In the genomic region with DNA sequence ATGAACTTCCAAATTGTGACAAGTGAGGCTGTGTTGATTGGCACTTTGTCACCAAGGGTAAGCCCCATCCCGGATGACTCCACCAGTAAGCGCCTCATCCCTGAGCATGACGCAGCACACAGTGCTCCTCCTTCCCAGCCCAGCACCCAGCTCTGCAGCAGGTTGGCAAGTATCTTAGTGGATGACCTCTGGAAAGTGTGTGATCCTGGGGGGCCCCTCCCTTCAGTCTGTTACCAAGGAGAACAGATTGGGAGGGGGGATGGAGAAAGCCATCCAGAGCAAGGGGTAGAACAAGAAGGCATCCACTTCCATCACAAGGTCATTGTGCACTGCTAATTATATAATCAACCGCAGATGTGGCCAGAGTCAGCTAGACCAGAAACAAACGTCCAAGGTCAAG, we compare ENCODE assay signal across 25 mouse cellular contexts. TPM values are rescaled to one million over a fixed set of nuclear protein-coding genes. Genes with fewer than 3 reads are reported as not detected.
"Had no signal": no experiment of that assay in that cellular context is flagged by ENCODE, and none has a peak within 500 bp of the region (broad histone marks: within the 10 kb centered on the region; RNA-seq: fewer than 3 reads in every experiment).

No protein-coding gene starts in this region.

- H3K4me1 ChIP-seq: heart, embryonic 13.5 days; heart, embryonic 15.5 days; hindbrain, embryonic 13.5 days; hindbrain, embryonic 15.5 days; intestine, embryonic 15.5 days; kidney, embryonic 15.5 days; limb, embryonic 13.5 days; limb, embryonic 15.5 days had no signal

- H3K27ac ChIP-seq: heart, embryonic 13.5 days; heart, embryonic 15.5 days; hindbrain, embryonic 13.5 days; hindbrain, embryonic 15.5 days; hindbrain, postnatal 0 days; intestine, embryonic 15.5 days; kidney, embryonic 15.5 days; kidney, postnatal 0 days; limb, embryonic 13.5 days; limb, embryonic 15.5 days had no signal

- ATAC-seq: hindbrain, postnatal 0 days; intestine, embryonic 15.5 days had no signal

- H3K27me3 ChIP-seq: heart, embryonic 15.5 days; hindbrain, embryonic 13.5 days; hindbrain, embryonic 15.5 days; kidney, embryonic 15.5 days; limb, embryonic 15.5 days had no signal

- H3K4me3 ChIP-seq: heart, embryonic 13.5 days; heart, embryonic 15.5 days; hindbrain, embryonic 13.5 days; hindbrain, embryonic 15.5 days; intestine, embryonic 15.5 days; kidney, embryonic 15.5 days; limb, embryonic 13.5 days; limb, embryonic 15.5 days had no signal

- DNase-seq: gastrocnemius, postnatal 14 days; gastrocnemius, postnatal 36 days; heart, adult 18-20 months; heart, postnatal 14 days; heart, postnatal 36 days; kidney, adult 11 months; kidney, adult 2 months; kidney, adult 9 months; kidney, postnatal 14 days; kidney, postnatal 36 days; layer of hippocampus, adult 9-11 months; layer of hippocampus, postnatal 36 days; left cerebral cortex, postnatal 4 days had no signal

- H3K9me3 ChIP-seq: heart, embryonic 13.5 days; heart, embryonic 15.5 days; hindbrain, embryonic 13.5 days; hindbrain, embryonic 15.5 days; intestine, embryonic 15.5 days; kidney, embryonic 15.5 days; limb, embryonic 13.5 days; limb, embryonic 15.5 days had no signal

- H3K36me3 ChIP-seq: heart, embryonic 13.5 days; heart, embryonic 15.5 days; hindbrain, embryonic 13.5 days; hindbrain, embryonic 15.5 days; intestine, embryonic 15.5 days; kidney, embryonic 15.5 days; limb, embryonic 13.5 days; limb, embryonic 15.5 days had no signal

RNA-seq across cellular contexts. Expression of a gene that starts 9.5 kb away (rescaled TPM):
- total RNA-seq: hematopoietic stem cell, adult 5-6 weeks; liver, adult 2 months had no signal
- polyA plus RNA-seq: liver, adult 2 months had no signal

RNA-seq across cellular contexts. Expression of a gene that starts 59.3 kb away (rescaled TPM):
- total RNA-seq: hematopoietic stem cell, adult 5-6 weeks had no signal
